Mouse (Mus musculus) megakaryocyte, embryonic 14.5 days (primary cell): Measurements from ENCODE around the gene Atg10. TPM values are rescaled to one million over a fixed set of nuclear protein-coding genes. Genes with fewer than 3 reads are reported as not detected.

Experiments used
- H3K27me3 ChIP-seq: replicated peaks from 2 replicates; pipeline ENCODE3; 2012; ENCODE audit warnings: inconsistent platforms
- H3K36me3 ChIP-seq: replicated peaks from 2 replicates; pipeline ENCODE3; 2012; ENCODE audit warnings: low read length, inconsistent platforms, mixed read lengths
- H3K4me1 ChIP-seq: 2 replicates; pipeline ENCODE4 v1.6.1; 2012; ENCODE audit warnings: inconsistent platforms
- H3K4me3 ChIP-seq: replicated peaks from 2 replicates; pipeline ENCODE3; 2012; ENCODE audit warnings: moderate library complexity, mild to moderate bottlenecking, inconsistent platforms
- H3K9me3 ChIP-seq: 2 replicates; pipeline ENCODE4 v1.6.1; 2012; ENCODE audit warnings: inconsistent platforms
- FLI1 ChIP-seq: IDR thresholded peaks from 2 replicates; pipeline ENCODE4 v1.6.1; 2012; ENCODE audit warnings: low read length, inconsistent platforms, mixed read lengths
- GATA1 ChIP-seq: IDR thresholded peaks from 3 replicates; pipeline ENCODE4 v1.6.1; 2012; ENCODE audit warnings: mixed read lengths, low read length, inconsistent platforms, borderline replicate concordance
- polyA plus RNA-seq: library from polyadenylated mRNA; stranded (reverse); fragments of >175 nt; gene quantifications from 2 replicates; pipeline ENCODE4 v1.2.3, GENCODE M21; 2012; ENCODE audit warnings: low replicate concordance; ENCODE audit not compliant: insufficient read depth

Atg10 gene
- polyA plus RNA-seq, 1 experiment, result 0.46 TPM

- no peak for TF ChIP-seq GATA1
- TF ChIP-seq FLI1, result no peak
- peaks cover 9% of the 10 kb centered on the region for H3K9me3 ChIP-seq
- no peaks in the 10 kb centered on the region for H3K27me3 ChIP-seq
- H3K4me3 ChIP-seq, result no peak overlapping the region
- peaks cover 40% of the 10 kb centered on the region for H3K4me1 ChIP-seq
- H3K36me3 ChIP-seq, result no peaks in the 10 kb centered on the region
Observed at GRCm38 (mm10) chr13:91094196-91094595, 129.6 kb downstream of the Atg10 start.

DNA sequence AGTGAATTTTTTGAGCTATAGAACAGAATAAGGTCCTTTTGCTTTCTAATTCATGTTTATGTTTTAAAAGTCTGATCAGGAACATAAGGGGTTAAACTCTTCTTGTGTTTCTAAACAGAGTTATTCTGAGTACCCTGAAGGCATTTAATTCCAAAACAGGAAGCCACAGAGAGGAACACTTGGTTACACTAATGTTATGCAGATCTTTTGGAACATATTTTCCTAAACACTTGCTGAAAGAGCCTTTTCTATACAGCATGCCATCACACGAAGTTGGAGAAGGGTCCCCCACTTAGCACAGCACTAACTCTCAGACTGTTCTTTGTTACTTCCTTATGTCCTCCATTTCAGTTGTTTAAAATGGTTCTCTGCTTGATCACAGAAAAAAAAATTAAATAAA lies 130.2 kb downstream of the Atg10 start:
- Histone ChIP-seq H3K4me3 (no peak overlapping the region), H3K27me3 (no peaks in the 10 kb centered on the region), H3K36me3 (no peaks in the 10 kb centered on the region), H3K9me3 (peaks cover 7% of the 10 kb centered on the region), H3K4me1 (peaks cover 41% of the 10 kb centered on the region)
- TF ChIP-seq FLI1, result no peak
- no peak for TF ChIP-seq GATA1

- no peaks in the 10 kb centered on the region for H3K27me3 ChIP-seq
- peaks cover 41% of the 10 kb centered on the region for H3K4me1 ChIP-seq
- H3K9me3 ChIP-seq, result peaks cover 7% of the 10 kb centered on the region
- TF ChIP-seq GATA1 (no peak), FLI1 (no peak)
- H3K4me3 ChIP-seq, result no peak overlapping the region
- H3K36me3 ChIP-seq, result no peaks in the 10 kb centered on the region
Observed at GRCm38 (mm10) chr13:91093162-91093561, 130.6 kb downstream of the Atg10 start.

GRCm38 (mm10) chr13:91091731-91092190 lies 132.0 kb downstream of the Atg10 start:
- Histone ChIP-seq H3K27me3 (no peaks in the 10 kb centered on the region), H3K4me3 (no peak overlapping the region), H3K36me3 (no peaks in the 10 kb centered on the region), H3K9me3 (peaks cover 7% of the 10 kb centered on the region), H3K4me1 (peaks cover 41% of the 10 kb centered on the region)
- TF ChIP-seq GATA1, result no peak
- TF ChIP-seq FLI1, result no peak

DNA sequence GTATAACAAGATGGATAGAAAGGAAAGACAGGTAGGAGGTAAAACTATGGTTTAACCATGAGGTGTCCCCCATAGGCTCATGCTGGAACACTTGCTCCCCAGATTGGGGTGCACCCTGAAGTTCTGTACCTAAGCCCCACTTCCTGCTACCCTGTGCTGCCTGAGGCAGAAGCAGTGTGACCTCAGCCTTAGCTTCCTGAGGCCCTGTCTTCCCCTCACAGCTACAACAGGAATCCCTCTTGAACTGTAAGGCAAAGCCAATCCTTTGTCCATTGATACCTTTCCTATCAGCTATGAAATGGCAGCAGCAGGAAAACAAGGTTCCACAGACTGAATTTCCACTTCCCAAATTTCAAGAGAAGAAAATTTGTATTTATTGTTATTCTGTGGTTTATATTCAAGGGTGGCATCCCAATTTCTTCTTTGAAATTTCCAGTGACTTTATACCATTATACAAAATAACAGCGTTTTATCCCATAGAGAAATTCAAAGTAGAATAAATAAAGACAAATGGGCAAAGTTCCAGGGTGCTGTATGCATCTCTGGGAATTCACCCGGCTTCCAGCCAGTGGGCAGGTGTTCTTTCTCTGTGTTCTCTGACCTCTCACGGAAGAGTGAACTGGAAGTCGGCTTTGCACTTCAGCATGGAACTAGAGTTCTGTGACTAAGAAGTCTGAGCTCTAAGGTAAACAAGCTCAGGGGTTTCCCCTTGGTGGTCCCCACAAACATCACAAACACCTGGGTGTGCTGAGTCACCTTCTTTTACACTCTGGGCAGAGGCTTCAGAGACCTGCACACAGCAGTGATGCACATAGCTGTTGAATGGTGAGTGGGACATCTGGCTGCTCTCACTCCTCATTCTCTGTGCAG lies 132.7 kb downstream of the Atg10 start:
- no peaks in the 10 kb centered on the region for H3K27me3 ChIP-seq
- no peaks in the 10 kb centered on the region for H3K36me3 ChIP-seq
- H3K9me3 ChIP-seq, result peaks cover 7% of the 10 kb centered on the region
- TF ChIP-seq GATA1, result no peak
- TF ChIP-seq FLI1, result no peak
- no peak overlapping the region for H3K4me3 ChIP-seq
- H3K4me1 ChIP-seq, result peaks cover 41% of the 10 kb centered on the region

DNA sequence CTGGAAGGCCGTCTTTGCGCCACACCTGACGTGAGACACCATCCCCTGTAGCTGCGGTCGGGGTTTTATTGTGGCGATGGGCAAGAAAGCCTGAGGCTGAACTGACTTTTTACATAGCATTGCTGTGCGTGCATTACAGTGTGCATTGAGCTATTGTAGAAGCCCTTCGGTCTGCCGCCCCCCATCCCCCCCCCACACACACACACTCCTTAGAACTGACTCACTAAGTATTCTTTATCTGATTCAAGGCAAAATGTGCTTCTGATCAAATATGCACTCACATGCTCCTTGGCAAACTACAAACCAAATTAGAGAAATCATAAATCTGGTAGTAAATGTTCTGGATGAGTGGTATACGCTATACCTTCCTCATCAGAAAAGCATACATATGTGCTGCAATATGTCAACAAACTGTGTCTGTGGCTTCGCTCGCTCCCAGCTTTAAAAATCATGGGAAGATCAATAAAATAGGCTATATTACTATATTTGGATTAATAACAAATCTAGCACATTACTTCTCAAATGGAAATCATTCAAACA lies 137.3 kb downstream of the Atg10 start:
- Histone ChIP-seq H3K9me3 (peaks cover 7% of the 10 kb centered on the region), H3K36me3 (no peaks in the 10 kb centered on the region), H3K4me3 (no peak overlapping the region), H3K4me1 (peaks cover 16% of the 10 kb centered on the region), H3K27me3 (no peaks in the 10 kb centered on the region)
- TF ChIP-seq FLI1, result no peak

DNA sequence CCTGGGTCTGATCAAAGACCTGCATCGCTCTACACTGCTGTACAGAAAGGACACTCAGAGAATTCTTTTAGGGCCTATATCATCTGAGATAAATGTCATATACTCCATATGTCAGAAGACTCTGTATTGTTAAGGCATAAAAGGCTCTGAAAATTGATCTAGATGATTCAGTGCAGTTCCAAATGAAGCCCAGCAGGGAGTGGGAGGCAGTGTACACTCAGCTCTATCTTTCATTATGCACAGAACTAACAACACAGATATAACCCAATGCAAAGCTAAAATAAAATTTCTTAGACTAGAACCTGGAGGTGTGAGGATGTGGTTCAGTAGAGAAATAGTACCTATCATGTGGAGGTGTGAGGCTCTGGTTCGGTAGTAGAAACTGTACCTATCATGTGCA lies 151.4 kb downstream of the Atg10 start:
- H3K27me3 ChIP-seq, result no peaks in the 10 kb centered on the region
- H3K9me3 ChIP-seq, result no peaks in the 10 kb centered on the region
- no peak for TF ChIP-seq FLI1
- TF ChIP-seq GATA1, result no peak
- H3K36me3 ChIP-seq, result no peaks in the 10 kb centered on the region
- no peak overlapping the region for H3K4me3 ChIP-seq
- H3K4me1 ChIP-seq, result no peaks in the 10 kb centered on the region

DNA sequence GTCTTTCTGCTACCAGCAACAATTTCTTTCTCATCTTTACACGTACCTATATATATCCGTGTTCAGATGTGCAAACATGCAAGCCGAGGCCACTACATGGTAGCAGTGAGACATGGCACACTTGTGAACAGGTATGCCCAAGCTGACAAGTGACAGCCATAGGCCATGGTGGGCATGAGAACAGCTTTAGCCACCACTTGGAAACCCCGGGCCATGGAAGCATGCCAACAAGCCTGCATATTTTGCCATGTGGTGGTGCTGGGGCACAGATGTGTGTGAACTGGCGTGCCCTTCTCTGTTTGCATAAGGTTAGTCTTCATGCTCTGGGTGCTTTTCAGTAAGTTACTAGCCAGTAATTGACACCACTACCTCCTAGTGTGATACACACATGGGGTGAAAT lies 162.9 kb downstream of the Atg10 start:
- Histone ChIP-seq H3K4me3 (no peak overlapping the region), H3K27me3 (no peaks in the 10 kb centered on the region), H3K36me3 (no peaks in the 10 kb centered on the region), H3K9me3 (no peaks in the 10 kb centered on the region), H3K4me1 (no peaks in the 10 kb centered on the region)
- TF ChIP-seq GATA1 (no peak), FLI1 (no peak)

- no peak overlapping the region for H3K4me3 ChIP-seq
- peaks cover 3% of the 10 kb centered on the region for H3K9me3 ChIP-seq
- no peaks in the 10 kb centered on the region for H3K36me3 ChIP-seq
- no peaks in the 10 kb centered on the region for H3K4me1 ChIP-seq
- no peaks in the 10 kb centered on the region for H3K27me3 ChIP-seq
- TF ChIP-seq FLI1, result no peak
- TF ChIP-seq GATA1, result no peak
Observed at GRCm38 (mm10) chr13:91048171-91048570, 175.6 kb downstream of the Atg10 start.

GRCm38 (mm10) chr13:91046851-91047250 lies 176.9 kb downstream of the Atg10 start:
- TF ChIP-seq GATA1 (no peak), FLI1 (no peak)
- no peak overlapping the region for H3K4me3 ChIP-seq
- H3K27me3 ChIP-seq, result no peaks in the 10 kb centered on the region
- no peaks in the 10 kb centered on the region for H3K36me3 ChIP-seq
- H3K9me3 ChIP-seq, result peaks cover 3% of the 10 kb centered on the region
- H3K4me1 ChIP-seq, result no peaks in the 10 kb centered on the region

DNA sequence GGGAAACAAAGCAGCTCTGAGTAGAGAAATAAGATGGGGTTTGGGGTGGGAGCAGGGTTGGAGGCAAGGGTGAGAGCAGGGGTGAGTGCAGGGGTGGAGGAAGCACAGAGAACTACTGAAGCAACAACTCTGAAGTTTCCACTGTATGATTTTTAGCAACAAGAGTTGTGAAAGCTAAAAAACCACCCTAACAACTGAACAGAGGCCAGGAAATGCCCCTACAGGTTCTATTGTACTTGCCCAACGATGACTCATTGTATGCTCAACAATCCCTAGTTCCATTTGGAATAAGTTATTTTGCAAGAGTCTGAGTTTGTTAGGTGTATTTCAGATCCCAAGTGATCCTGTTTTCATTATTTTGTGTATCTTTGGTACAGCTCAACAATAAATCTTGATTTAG lies 182.5 kb downstream of the Atg10 start:
- Histone ChIP-seq H3K4me1 (no peaks in the 10 kb centered on the region), H3K9me3 (peaks cover 3% of the 10 kb centered on the region), H3K4me3 (no peak overlapping the region), H3K27me3 (no peaks in the 10 kb centered on the region), H3K36me3 (no peaks in the 10 kb centered on the region)
- TF ChIP-seq FLI1 (no peak), GATA1 (no peak)
